Mouse (Mus musculus) cerebral cortex, adult 2 months (tissue): Measurements from ENCODE around the gene Tnfsf13.

Experiments
- WGBS: fragments of 180-500 bp; shearing (Covaris S2); methylation state at CpG from one replicate; pipeline ENCODE4 v1.1.7; 2018; 5-methylcytosine and 5-hydroxymethylcytosine counted together

Tnfsf13 gene

GRCm38 (mm10) chr11:69680136-69680855, 5.3 kb downstream of the Tnfsf13 start:
- WGBS = 89% methylated on average over 30 of the region's 30 CpGs

GRCm38 (mm10) chr11:69679144-69679543, 6.4 kb downstream of the Tnfsf13 start:
- WGBS = 92% methylated on average over 2 of the region's 2 CpGs

GRCm38 (mm10) chr11:69672211-69672706, 13.3 kb downstream of the Tnfsf13 start, which contains the start of gene Eif4a1:
Gene Eif4a1 (minus strand): TSS chr11:69672423.
- under 1% methylated on average over 36 of the region's 36 CpGs for WGBS

DNA sequence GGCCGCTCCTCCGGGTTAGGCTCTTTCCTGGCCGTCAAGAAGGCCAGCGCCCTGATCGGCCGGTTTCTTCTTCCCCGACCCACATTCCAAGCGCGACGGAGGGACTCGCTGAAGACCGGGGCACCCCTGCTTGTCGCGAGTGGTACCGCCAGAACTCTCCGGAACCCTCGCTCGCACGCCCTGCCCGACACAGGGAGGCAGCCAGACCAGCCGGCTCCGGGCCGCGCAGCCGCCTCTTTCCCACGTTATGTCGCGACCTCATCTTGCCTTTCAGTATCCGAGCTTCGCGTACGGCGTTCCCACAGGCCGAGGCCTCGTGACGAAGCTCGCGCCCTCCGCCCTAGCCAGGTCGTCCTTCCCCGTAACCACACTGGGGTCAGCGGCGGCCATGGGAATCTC, 13.9 kb downstream of the Tnfsf13 start:
- WGBS = under 1% methylated on average over 43 of the region's 43 CpGs

DNA sequence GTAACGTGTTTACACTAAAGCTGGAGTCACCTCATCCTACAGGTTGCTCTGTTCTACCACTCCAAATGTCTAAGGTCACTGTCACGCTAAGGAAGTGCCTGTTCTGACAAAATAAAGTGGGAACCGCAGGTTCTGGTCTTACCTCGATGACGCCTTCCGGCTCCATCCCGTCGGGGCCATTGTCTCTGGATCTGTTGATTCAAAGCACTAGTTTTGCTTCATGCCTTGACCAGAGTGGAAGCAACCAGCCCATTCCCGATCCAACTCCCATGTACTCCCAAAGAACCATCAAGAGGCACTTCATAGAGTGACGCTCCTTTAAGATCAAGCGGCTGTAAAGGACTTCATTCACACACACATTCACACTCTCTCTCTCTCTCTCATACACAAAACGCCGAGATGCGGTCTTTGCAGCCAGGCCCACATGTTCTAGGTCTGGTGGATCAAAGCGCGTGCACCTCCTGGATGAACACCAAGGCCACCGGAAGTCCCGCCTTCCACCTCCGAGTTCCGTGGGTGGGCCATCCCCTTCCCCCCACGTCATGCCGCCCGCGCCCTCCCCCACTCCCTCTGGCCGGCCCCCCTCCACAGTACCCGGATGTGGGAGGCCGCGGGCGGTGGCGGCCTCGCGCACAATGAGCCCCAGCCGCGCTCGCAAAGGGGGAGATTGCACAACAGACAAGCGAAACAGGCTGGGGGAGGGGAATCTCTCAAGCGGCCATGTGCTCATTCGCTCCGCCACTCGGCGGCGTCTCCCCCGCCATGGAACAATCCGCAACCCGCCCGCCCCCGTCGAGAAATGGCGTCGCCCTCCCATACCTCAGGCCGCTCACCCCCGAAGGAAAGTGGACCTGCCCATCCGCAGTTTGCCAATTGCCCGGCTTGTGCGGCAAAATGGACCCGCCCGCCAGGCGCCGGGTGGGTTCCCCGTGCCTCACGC, 14.5 kb downstream of the Tnfsf13 start:
- under 1% methylated on average over 60 of the region's 61 CpGs for WGBS

- WGBS = 78% methylated on average over 3 of the region's 3 CpGs
Observed at GRCm38 (mm10) chr11:69666665-69667005, 18.9 kb downstream of the Tnfsf13 start.

GRCm38 (mm10) chr11:69665961-69666664, 19.5 kb downstream of the Tnfsf13 start, which contains the start of gene Cd68:
Gene Cd68 (minus strand): TSS chr11:69666153.
- 32% methylated on average over 7 of the region's 7 CpGs for WGBS

DNA sequence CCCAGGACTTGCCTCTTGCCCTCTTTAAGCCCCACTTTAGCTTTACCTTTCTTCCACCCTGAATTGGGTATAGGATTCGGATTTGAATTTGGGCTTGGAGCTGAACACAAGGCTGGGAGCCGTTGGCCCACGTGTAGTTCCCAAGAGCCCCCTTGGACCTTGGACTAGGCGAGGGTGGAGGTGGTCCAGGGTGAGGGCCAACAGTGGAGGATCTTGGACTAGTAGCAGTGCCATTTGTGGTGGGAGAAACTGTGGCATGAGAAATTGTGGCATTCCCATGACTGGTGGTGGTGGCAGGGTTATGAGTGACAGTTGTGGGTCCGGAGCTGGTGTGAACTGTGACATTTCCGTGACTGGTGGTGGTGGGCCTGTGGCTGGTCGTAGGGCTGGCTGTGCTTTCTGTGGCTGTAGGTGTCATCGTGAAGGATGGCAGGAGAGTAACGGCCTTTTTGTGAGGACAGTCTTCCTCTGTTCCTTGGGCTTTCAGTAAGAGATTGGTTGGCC, 20.1 kb downstream of the Tnfsf13 start:
- 62% methylated on average over 9 of the region's 9 CpGs for WGBS

GRCm38 (mm10) chr11:69664841-69665240, 20.7 kb downstream of the Tnfsf13 start:
- 90% methylated on average over 7 of the region's 7 CpGs for WGBS

GRCm38 (mm10) chr11:69663795-69664194, 21.8 kb downstream of the Tnfsf13 start:
- 67% methylated on average over 6 of the region's 6 CpGs for WGBS

- 61% methylated on average over 13 of the region's 13 CpGs for WGBS
Observed at GRCm38 (mm10) chr11:69662967-69663671, 22.5 kb downstream of the Tnfsf13 start.

GRCm38 (mm10) chr11:69662213-69662966, 23.2 kb downstream of the Tnfsf13 start, which contains the start of gene Mpdu1:
Gene Mpdu1 (minus strand): TSS chr11:69662642.
- under 1% methylated on average over 48 of the region's 48 CpGs for WGBS

DNA sequence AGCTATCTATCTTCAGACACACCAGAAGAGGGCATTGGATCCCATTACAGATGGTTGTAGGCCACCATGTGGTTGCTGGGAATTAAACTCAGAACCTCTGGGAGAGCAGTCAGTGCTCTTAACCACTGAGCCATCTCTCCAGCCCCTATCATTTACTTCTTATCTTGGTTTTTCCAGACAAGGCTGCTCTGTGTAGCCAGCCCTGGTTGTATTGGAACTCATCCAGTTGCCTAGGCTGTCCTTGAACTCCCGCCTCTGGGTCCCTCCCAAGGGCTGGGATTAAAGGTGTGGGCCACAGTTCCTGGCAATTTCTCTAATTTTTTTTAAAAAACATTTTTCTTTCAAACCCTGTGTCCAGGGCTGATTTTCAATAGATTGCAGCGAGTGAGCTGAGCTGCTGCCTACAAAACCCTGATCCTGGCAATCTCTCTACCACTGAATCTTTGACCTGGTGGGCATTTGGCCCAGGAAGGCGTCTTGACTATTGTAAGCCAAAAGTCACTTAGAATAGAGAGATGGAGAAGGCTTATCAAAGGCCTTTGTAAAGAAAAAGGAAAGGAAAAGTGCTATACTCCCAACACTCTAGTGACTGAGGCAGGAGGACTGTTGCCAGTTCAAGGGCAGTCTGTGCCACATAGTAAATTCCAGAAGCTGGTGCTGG, 24.2 kb downstream of the Tnfsf13 start:
- 73% methylated on average over 3 of the region's 3 CpGs for WGBS

GRCm38 (mm10) chr11:69657462-69657881, 28.1 kb downstream of the Tnfsf13 start:
- WGBS = 81% methylated on average over 15 of the region's 15 CpGs

GRCm38 (mm10) chr11:69656617-69657461, 28.7 kb downstream of the Tnfsf13 start:
- 75% methylated on average over 10 of the region's 10 CpGs for WGBS

- WGBS = 76% methylated on average over 5 of the region's 5 CpGs
Observed at GRCm38 (mm10) chr11:69656065-69656455, 29.5 kb downstream of the Tnfsf13 start.

DNA sequence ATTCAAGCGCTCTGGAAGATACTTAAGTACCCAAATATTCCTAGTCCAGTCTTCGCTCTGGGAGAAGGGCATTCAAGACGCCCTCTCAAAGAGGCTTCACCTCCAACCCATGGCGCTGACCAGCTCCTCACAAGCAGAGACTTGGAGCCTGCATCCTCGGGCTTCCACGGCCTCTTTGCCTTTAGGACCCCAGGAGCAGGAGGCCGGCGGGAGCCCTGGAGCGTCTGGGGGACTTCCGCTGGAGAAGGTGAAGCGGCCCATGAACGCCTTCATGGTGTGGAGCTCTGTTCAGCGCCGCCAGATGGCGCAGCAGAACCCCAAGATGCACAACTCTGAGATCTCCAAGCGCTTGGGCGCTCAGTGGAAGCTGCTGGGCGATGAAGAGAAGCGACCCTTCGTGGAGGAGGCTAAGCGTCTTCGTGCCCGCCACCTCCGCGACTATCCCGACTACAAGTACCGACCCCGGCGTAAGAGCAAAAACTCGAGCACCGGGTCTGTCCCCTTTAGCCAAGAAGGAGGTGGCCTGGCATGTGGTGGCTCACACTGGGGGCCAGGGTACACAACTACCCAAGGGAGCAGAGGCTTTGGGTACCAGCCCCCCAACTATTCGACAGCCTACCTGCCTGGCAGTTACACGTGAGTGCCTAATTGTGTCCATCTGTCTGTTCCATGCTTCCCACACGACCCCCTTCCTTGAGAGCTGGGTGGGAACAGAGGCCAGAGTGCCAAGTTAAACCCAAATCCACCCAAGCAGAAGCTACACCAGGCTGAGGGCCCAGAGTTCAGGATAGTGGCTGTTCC, 30.1 kb downstream of the Tnfsf13 start, which contains the start of gene Sox15:
Gene Sox15 (plus strand): TSS at position 51 of the 801 bp plus-strand sequence.
- 21% methylated on average over 34 of the region's 34 CpGs for WGBS

DNA sequence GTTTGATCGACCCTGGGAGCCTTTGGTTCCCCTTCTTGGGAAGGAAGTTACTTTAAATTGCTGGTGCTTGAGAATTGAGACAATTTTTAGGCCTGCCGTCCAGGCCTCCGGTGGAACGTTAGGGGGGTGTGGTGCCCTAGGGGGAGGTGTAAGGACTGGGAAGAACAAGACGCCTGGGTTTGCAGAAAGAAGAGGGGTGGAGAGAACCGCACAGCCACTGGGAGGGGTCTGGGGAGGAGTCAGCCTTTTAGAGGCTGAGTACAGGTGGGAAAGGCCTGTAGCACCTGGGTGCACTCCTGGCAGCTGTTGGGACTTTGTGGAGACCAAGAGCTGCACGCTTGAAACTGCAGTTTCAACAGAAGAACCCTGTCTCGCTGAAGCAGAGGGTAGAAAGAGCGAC, 30.8 kb downstream of the Tnfsf13 start:
- WGBS = 42% methylated on average over 9 of the region's 9 CpGs
